Mouse (Mus musculus): ENCODE data around the gene Frmpd2. TPM values are rescaled to one million over a fixed set of nuclear protein-coding genes. Genes with fewer than 3 reads are reported as not detected.

Frmpd2 gene
- polyA plus RNA-seq, 1 experiment from 2014 or later, result not detected

- H3K36me3 ChIP-seq (ENCODE audit: control insufficient read depth, insufficient read depth, low read length), result no peaks in the 10 kb centered on the region
- H3K9ac ChIP-seq (ENCODE audit: low read depth, low read length), result no peak overlapping the region
- no peak overlapping the region for H3K27ac ChIP-seq (ENCODE audit: low read depth, low read length)
- H3K4me1 ChIP-seq (ENCODE audit: control insufficient read depth, insufficient read depth, low read length), result no peaks in the 10 kb centered on the region
- no peak for ATAC-seq (ENCODE audit: low FRiP score, low TSS enrichment)
- 74% methylated on average over 3 of the region's 3 CpGs for WGBS
- no peaks in the 10 kb centered on the region for H3K9me3 ChIP-seq (ENCODE audit: control insufficient read depth, low read length)
- H3K4me2 ChIP-seq (replicated peaks; ENCODE audit: low read depth, low read length), result no peak overlapping the region
- H3K27me3 ChIP-seq (ENCODE audit: control insufficient read depth, insufficient read depth, low read length), result no peaks in the 10 kb centered on the region
- no peak overlapping the region for H3K4me3 ChIP-seq (ENCODE audit: low read length)
Observed at GRCm38 (mm10) chr14:33548650-33549049, 77.2 kb downstream of the Frmpd2 start.

GRCm38 (mm10) chr14:33549856-33550255, 78.4 kb downstream of the Frmpd2 start:
- Histone ChIP-seq H3K4me1 (ENCODE audit: control insufficient read depth, insufficient read depth, low read length) (no peaks in the 10 kb centered on the region), H3K27ac (ENCODE audit: low read depth, low read length) (no peak overlapping the region), H3K9ac (ENCODE audit: low read depth, low read length) (no peak overlapping the region), H3K27me3 (ENCODE audit: control insufficient read depth, insufficient read depth, low read length) (no peaks in the 10 kb centered on the region), H3K9me3 (ENCODE audit: control insufficient read depth, low read length) (no peaks in the 10 kb centered on the region), H3K36me3 (ENCODE audit: control insufficient read depth, insufficient read depth, low read length) (no peaks in the 10 kb centered on the region), H3K4me3 (ENCODE audit: low read length) (no peak overlapping the region), H3K4me2 (replicated peaks; ENCODE audit: low read depth, low read length) (no peak overlapping the region)
- 64% methylated on average over 6 of the region's 6 CpGs for WGBS
- ATAC-seq (ENCODE audit: low FRiP score, low TSS enrichment), result no peak

GRCm38 (mm10) chr14:33570737-33571136, 99.2 kb downstream of the Frmpd2 start:
- Histone ChIP-seq H3K27me3 (ENCODE audit: control insufficient read depth, insufficient read depth, low read length) (no peaks in the 10 kb centered on the region), H3K36me3 (ENCODE audit: control insufficient read depth, insufficient read depth, low read length) (no peaks in the 10 kb centered on the region), H3K4me2 (replicated peaks; ENCODE audit: low read depth, low read length) (no peak overlapping the region), H3K4me1 (ENCODE audit: control insufficient read depth, insufficient read depth, low read length) (no peaks in the 10 kb centered on the region), H3K9ac (ENCODE audit: low read depth, low read length) (no peak overlapping the region), H3K9me3 (ENCODE audit: control insufficient read depth, low read length) (no peaks in the 10 kb centered on the region), H3K4me3 (ENCODE audit: low read length) (no peak overlapping the region), H3K27ac (ENCODE audit: low read depth, low read length) (no peak overlapping the region)
- ATAC-seq (ENCODE audit: low FRiP score, low TSS enrichment), result no peak
- 46% methylated on average over 6 of the region's 6 CpGs for WGBS

GRCm38 (mm10) chr14:33573643-33574042, 102.1 kb downstream of the Frmpd2 start:
- ATAC-seq (ENCODE audit: low FRiP score, low TSS enrichment), result no peak
- no peak overlapping the region for H3K27ac ChIP-seq (ENCODE audit: low read depth, low read length)
- no peaks in the 10 kb centered on the region for H3K9me3 ChIP-seq (ENCODE audit: control insufficient read depth, low read length)
- no peaks in the 10 kb centered on the region for H3K4me1 ChIP-seq (ENCODE audit: control insufficient read depth, insufficient read depth, low read length)
- no peak overlapping the region for H3K4me3 ChIP-seq (ENCODE audit: low read length)
- no peak overlapping the region for H3K9ac ChIP-seq (ENCODE audit: low read depth, low read length)
- H3K36me3 ChIP-seq (ENCODE audit: control insufficient read depth, insufficient read depth, low read length), result no peaks in the 10 kb centered on the region
- no peaks in the 10 kb centered on the region for H3K27me3 ChIP-seq (ENCODE audit: control insufficient read depth, insufficient read depth, low read length)
- H3K4me2 ChIP-seq (replicated peaks; ENCODE audit: low read depth, low read length), result no peak overlapping the region
- WGBS, result 74% methylated on average over 3 of the region's 3 CpGs

GRCm38 (mm10) chr14:33579771-33580484, 108.4 kb downstream of the Frmpd2 start:
- Histone ChIP-seq H3K27ac (ENCODE audit: low read depth, low read length) (no peak overlapping the region), H3K9me3 (ENCODE audit: control insufficient read depth, low read length) (no peaks in the 10 kb centered on the region), H3K9ac (ENCODE audit: low read depth, low read length) (no peak overlapping the region), H3K27me3 (ENCODE audit: control insufficient read depth, insufficient read depth, low read length) (no peaks in the 10 kb centered on the region), H3K36me3 (ENCODE audit: control insufficient read depth, insufficient read depth, low read length) (no peaks in the 10 kb centered on the region), H3K4me1 (ENCODE audit: control insufficient read depth, insufficient read depth, low read length) (no peaks in the 10 kb centered on the region), H3K4me3 (ENCODE audit: low read length) (no peak overlapping the region), H3K4me2 (replicated peaks; ENCODE audit: low read depth, low read length) (no peak overlapping the region)
- 63% methylated on average over 7 of the region's 7 CpGs for WGBS
- no peak for ATAC-seq (ENCODE audit: low FRiP score, low TSS enrichment)

- no peaks in the 10 kb centered on the region for H3K9me3 ChIP-seq (ENCODE audit: control insufficient read depth, low read length)
- no peak for ATAC-seq (ENCODE audit: low FRiP score, low TSS enrichment)
- no peak within 1 kb of the TSS for H3K4me3 ChIP-seq (ENCODE audit: low read length)
- 69% methylated on average over 14 of the region's 14 CpGs for WGBS
- no peaks in the 10 kb centered on the region for H3K27me3 ChIP-seq (ENCODE audit: control insufficient read depth, insufficient read depth, low read length)
- H3K36me3 ChIP-seq (ENCODE audit: control insufficient read depth, insufficient read depth, low read length), result no peaks in the 10 kb centered on the region
- no peaks in the 10 kb centered on the region for H3K4me1 ChIP-seq (ENCODE audit: control insufficient read depth, insufficient read depth, low read length)
- no peak within 1 kb of the TSS for H3K9ac ChIP-seq (ENCODE audit: low read depth, low read length)
- H3K27ac ChIP-seq (ENCODE audit: low read depth, low read length), result no peak within 1 kb of the TSS
- no peak within 1 kb of the TSS for H3K4me2 ChIP-seq (replicated peaks; ENCODE audit: low read depth, low read length)
Observed at GRCm38 (mm10) chr14:33588951-33589350, 117.5 kb downstream of the Frmpd2 start, which contains the start of gene Ptpn20. Gene Ptpn20, plus strand, starts transcription at chr14:33589207.

GRCm38 (mm10) chr14:33598376-33599130, 127.1 kb downstream of the Frmpd2 start:
- Histone ChIP-seq H3K27me3 (ENCODE audit: control insufficient read depth, insufficient read depth, low read length) (no peaks in the 10 kb centered on the region), H3K27ac (ENCODE audit: low read depth, low read length) (no peak overlapping the region), H3K4me1 (ENCODE audit: control insufficient read depth, insufficient read depth, low read length) (no peaks in the 10 kb centered on the region), H3K4me3 (ENCODE audit: low read length) (no peak overlapping the region), H3K9ac (ENCODE audit: low read depth, low read length) (no peak overlapping the region), H3K9me3 (ENCODE audit: control insufficient read depth, low read length) (no peaks in the 10 kb centered on the region), H3K4me2 (replicated peaks; ENCODE audit: low read depth, low read length) (no peak overlapping the region), H3K36me3 (ENCODE audit: control insufficient read depth, insufficient read depth, low read length) (no peaks in the 10 kb centered on the region)
- WGBS, result 92% methylated on average over 9 of the region's 9 CpGs
- no peak for ATAC-seq (ENCODE audit: low FRiP score, low TSS enrichment)

GRCm38 (mm10) chr14:33607431-33607830, 135.9 kb downstream of the Frmpd2 start:
- no peak for ATAC-seq (ENCODE audit: low FRiP score, low TSS enrichment)
- Histone ChIP-seq H3K9me3 (ENCODE audit: control insufficient read depth, low read length) (no peaks in the 10 kb centered on the region), H3K4me1 (ENCODE audit: control insufficient read depth, insufficient read depth, low read length) (no peaks in the 10 kb centered on the region), H3K27me3 (ENCODE audit: control insufficient read depth, insufficient read depth, low read length) (no peaks in the 10 kb centered on the region), H3K4me2 (replicated peaks; ENCODE audit: low read depth, low read length) (no peak overlapping the region), H3K27ac (ENCODE audit: low read depth, low read length) (no peak overlapping the region), H3K36me3 (ENCODE audit: control insufficient read depth, insufficient read depth, low read length) (no peaks in the 10 kb centered on the region), H3K4me3 (ENCODE audit: low read length) (no peak overlapping the region), H3K9ac (ENCODE audit: low read depth, low read length) (no peak overlapping the region)
- WGBS, result 82% methylated on average over 10 of the region's 10 CpGs

All from kidney, embryonic 14.5 days (tissue).